8 mouse cellular contexts compared by ENCODE assay signal in the genomic region with DNA sequence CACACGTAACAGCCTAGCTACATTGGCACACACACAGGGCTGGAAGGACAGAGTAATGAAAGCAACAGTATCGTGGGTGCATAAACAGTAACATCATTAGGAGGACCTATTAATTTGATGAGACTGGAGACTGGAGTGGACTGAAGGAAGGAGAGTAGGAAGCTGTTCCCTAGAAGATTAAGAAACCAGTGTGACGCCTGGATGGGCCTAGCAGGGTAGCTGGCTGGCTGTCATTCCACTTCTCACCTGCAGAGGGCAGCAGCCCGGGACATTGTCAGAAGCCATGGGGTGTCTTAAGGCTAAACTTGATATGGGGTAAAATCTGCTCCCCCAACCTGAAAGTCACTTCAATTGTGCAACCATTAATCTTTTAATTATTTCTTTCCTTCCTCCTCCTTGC.
A peak's percentile ranks its signal among the peaks of the same experiment; 100 is the strongest.
DNase-seq lines count a peak whose midpoint lies in the region; ATAC-seq lines count a peak whose summit lies in the region.

No protein-coding gene starts in this region.

- ATAC-seq in megakaryocyte progenitor cell, adult 5-6 weeks (replicated peaks; ENCODE audit: poor library complexity): peak; percentile 94

- DNase-seq in R1 (ENCODE audit: low read depth, low spot score): peak; percentile 73
- peak; percentile 88 for DNase-seq in cerebellum, adult 8-10 months
- peak; percentile 57 to 93 for DNase-seq in frontal cortex, adult 2 months (ENCODE audit: extremely low spot score in 1 of 2, low spot score in 1 of 2)
- DNase-seq in hindlimb bud, embryonic 11.5 days (ENCODE audit: extremely low spot score, low read depth, low spot score): peak; percentile 30
- DNase-seq in left cerebral cortex, adult 18-20 months (ENCODE audit: low spot score in 2 of 2): peak; percentile 81 to 89
- peak; percentile 80 for DNase-seq in right cerebral cortex, postnatal 14 days
- DNase-seq in urinary bladder, postnatal 14 days (ENCODE audit: low spot score): peak; percentile 84

Comparison
In these comparisons a context has a peak if more than half of its experiments do, and no peak if none do; other contexts are left out.
1. Peak in every context shown above with its lines: DNase-seq and ATAC-seq.
2. DNase-seq: peak in every context shown above with its lines; median percentile 88 in cerebellum, adult 8-10 months; 85 in left cerebral cortex, adult 18-20 months; 84 in urinary bladder, postnatal 14 days; 80 in right cerebral cortex, postnatal 14 days; 75 in frontal cortex, adult 2 months; 73 in R1; 30 in hindlimb bud, embryonic 11.5 days.